Mouse (Mus musculus) stomach, embryonic 16.5 days (tissue): Measurements from ENCODE around the gene Stau1. TPM values are rescaled to one million over a fixed set of nuclear protein-coding genes. Genes with fewer than 3 reads are reported as not detected.

Experiments
- polyA plus RNA-seq: library from polyadenylated mRNA; unstranded; fragments of >200 nt; fragmentation: Nextera tagmentation; extraction: Ambion mirVana; gene quantifications from 2 replicates; pipeline ENCODE4 v1.2.1, GENCODE M21; 2015

The Stau1 gene
- polyA plus RNA-seq, 1 experiment from 2014 or later = 76.1 TPM

Other genes with a start within 250 kb of the Stau1 start
- gene Trp53rkb, start 203.8 kb downstream of the Stau1 start, polyA plus RNA-seq = 4.8 and 5.3 TPM in 2 replicates
- gene Arfgef2, start 190.7 kb downstream of the Stau1 start, polyA plus RNA-seq = 6.1 and 6.5 TPM in 2 replicates
- gene Cse1l, start 90.3 kb downstream of the Stau1 start, polyA plus RNA-seq = 94.0 and 95.6 TPM in 2 replicates
- 45.8 and 46.0 TPM in 2 replicates for gene Ddx27, start 18.9 kb upstream of the Stau1 start, polyA plus RNA-seq
- gene Znfx1, start 66.7 kb upstream of the Stau1 start, polyA plus RNA-seq = 9.2 and 9.5 TPM in 2 replicates
- 1.6 and 1.7 TPM in 2 replicates for gene Kcnb1, start 193.9 kb upstream of the Stau1 start, polyA plus RNA-seq
- gene Ptgis, start 244.3 kb upstream of the Stau1 start, polyA plus RNA-seq = 23.5 and 24.3 TPM in 2 replicates